Mouse (Mus musculus): ENCODE measurements around the gene Gm20662. TPM values are rescaled to one million over a fixed set of nuclear protein-coding genes. Genes with fewer than 3 reads are reported as not detected.

Gene Gm20662
- total RNA-seq, 2 experiments from 2014 or later = 1.2 to 2.4 TPM

DNA sequence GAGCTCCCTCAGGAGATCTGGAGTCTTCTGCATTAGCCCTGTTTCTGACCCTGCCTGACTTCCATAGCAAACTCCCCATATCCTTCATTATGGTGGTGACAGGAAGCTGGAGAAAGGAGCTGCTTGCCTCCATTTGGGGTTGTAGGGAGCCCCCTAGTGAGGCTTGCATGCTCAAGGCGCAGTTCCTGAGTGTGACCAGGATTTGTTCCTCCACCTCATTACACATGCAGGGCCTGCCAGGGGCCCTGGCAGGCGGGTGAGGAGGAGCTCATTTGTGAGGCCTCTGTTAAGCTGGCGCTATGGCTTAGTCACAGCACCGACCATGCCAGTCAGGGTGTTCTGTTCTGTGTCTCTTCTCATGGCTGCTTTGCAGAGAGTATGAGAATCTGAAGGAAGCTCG lies 34.3 kb upstream of the Gm20662 start:
- intact Hi-C loops (cut with DNase I) = loop anchor here (1.0 to 5.0 kb wide), 5 partner anchors 25 to 105 kb away; partner anchors contain the start of gene Amigo3
- peak; percentile 68 for TF ChIP-seq CTCF (IDR thresholded peaks at IDR 0.05)
- DNase-seq (ENCODE audit: extremely low spot score in 1 of 2, low spot score in 2 of 2) = peak; percentile 66 to 74
- H3K4me3 ChIP-seq = peak overlapping the region; percentile 24
- H3K27ac ChIP-seq = peak overlapping the region; percentile 95

- no peak for DNase-seq (ENCODE audit: extremely low spot score in 1 of 2, low spot score in 2 of 2)
- TF ChIP-seq CTCF (IDR thresholded peaks at IDR 0.05) = no peak
- Histone ChIP-seq H3K4me3 (no peak overlapping the region), H3K27ac (no peak overlapping the region)
- intact Hi-C loops (cut with DNase I) = loop anchor here (1.0 to 5.0 kb wide), 6 partner anchors 23 to 104 kb away; partner anchors contain the start of gene Amigo3
Measured at GRCm38 (mm10) chr9:107962916-107963315, 33.2 kb upstream of the Gm20662 start.

DNA sequence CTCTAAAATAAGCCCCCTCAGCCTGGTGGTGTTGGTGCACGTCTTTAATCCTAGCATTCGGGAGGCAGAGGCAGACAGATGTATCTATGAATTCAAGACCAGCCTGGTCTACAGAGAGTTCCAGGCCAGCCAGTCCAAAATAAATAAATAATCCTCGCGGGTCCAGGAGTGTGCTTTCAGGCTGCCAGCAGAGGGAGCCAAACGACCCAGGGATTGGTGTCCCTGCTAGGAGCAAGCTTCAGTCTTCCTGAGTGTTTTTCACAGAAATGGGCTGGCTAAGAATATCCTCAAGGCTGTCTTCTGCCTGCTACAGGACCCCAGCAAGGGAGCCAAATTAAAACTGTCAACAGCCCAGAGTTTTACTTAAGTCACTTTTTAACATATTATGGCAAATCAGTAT lies 32.4 kb upstream of the Gm20662 start:
- intact Hi-C loops (cut with DNase I) = loop anchor here (1.0 to 5.0 kb wide), 5 partner anchors 23 to 104 kb away; partner anchors contain the start of gene Amigo3
- peak; percentile 99 for TF ChIP-seq CTCF (IDR thresholded peaks at IDR 0.05)
- DNase-seq (ENCODE audit: extremely low spot score in 1 of 2, low spot score in 2 of 2) = peak; percentile 68 to 74
- Histone ChIP-seq H3K4me3 (no peak overlapping the region), H3K27ac (no peak overlapping the region)

DNA sequence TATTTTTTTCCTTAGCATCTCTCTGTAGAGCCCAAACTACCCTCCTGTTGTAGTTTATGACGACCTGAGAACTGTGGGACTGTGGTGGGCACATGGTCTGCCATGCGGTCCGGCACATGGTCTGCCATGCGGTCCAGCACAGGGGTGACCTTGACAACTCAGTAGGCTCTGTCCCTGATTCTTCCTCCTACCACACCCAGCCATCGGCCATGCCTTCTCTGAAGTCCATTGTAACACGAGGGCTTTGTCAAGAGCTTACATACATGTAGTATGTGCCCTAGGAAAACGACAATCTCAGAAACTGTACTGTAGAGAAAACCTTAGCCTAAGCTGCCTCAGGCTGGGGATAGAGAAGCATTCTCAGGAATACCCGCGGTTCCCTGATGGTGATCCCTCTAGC lies 31.5 kb upstream of the Gm20662 start:
- DNase-seq (ENCODE audit: extremely low spot score in 1 of 2, low spot score in 2 of 2) = no peak
- intact Hi-C loops (cut with DNase I) = loop anchor here (5.0 kb wide), 1 partner anchor 103 kb away; no protein-coding TSS in a partner anchor
- H3K4me3 ChIP-seq = no peak overlapping the region
- no peak overlapping the region for H3K27ac ChIP-seq
- no peak for TF ChIP-seq CTCF (IDR thresholded peaks at IDR 0.05)

GRCm38 (mm10) chr9:107966676-107967075 lies 29.5 kb upstream of the Gm20662 start:
- no peak for TF ChIP-seq CTCF (IDR thresholded peaks at IDR 0.05)
- Histone ChIP-seq H3K27ac (no peak overlapping the region), H3K4me3 (no peak overlapping the region)
- intact Hi-C loops (cut with DNase I) = no loop called here
- DNase-seq (ENCODE audit: extremely low spot score in 1 of 2, low spot score in 2 of 2) = no peak

GRCm38 (mm10) chr9:107967437-107967836 lies 28.7 kb upstream of the Gm20662 start:
- intact Hi-C loops (cut with DNase I) = no loop called here
- TF ChIP-seq CTCF (IDR thresholded peaks at IDR 0.05) = no peak
- DNase-seq (ENCODE audit: extremely low spot score in 1 of 2, low spot score in 2 of 2) = no peak
- Histone ChIP-seq H3K4me3 (no peak overlapping the region), H3K27ac (no peak overlapping the region)

GRCm38 (mm10) chr9:107968531-107968930 lies 27.6 kb upstream of the Gm20662 start:
- TF ChIP-seq CTCF (IDR thresholded peaks at IDR 0.05) = no peak

GRCm38 (mm10) chr9:107970311-107970710 lies 25.8 kb upstream of the Gm20662 start:
- TF ChIP-seq CTCF (IDR thresholded peaks at IDR 0.05) = no peak
- intact Hi-C loops (cut with DNase I) = no loop called here

More at GRCm38 (mm10) chr9:107968531-107968930, 27.6 kb upstream of the Gm20662 start:
- intact Hi-C loops (cut with DNase I) = no loop called here
- Histone ChIP-seq H3K27ac (no peak overlapping the region), H3K4me3 (no peak overlapping the region)
- DNase-seq (ENCODE audit: extremely low spot score in 1 of 2, low spot score in 2 of 2) = no peak

GRCm38 (mm10) chr9:107971690-107972541 lies 24.2 kb upstream of the Gm20662 start:
- no peak for DNase-seq (ENCODE audit: extremely low spot score in 1 of 2, low spot score in 2 of 2)
- no peak for TF ChIP-seq CTCF (IDR thresholded peaks at IDR 0.05)
- H3K4me3 ChIP-seq = no peak overlapping the region
- intact Hi-C loops (cut with DNase I) = no loop called here
- H3K27ac ChIP-seq = no peak overlapping the region

More at GRCm38 (mm10) chr9:107970311-107970710, 25.8 kb upstream of the Gm20662 start:
- DNase-seq (ENCODE audit: extremely low spot score in 1 of 2, low spot score in 2 of 2) = no peak
- Histone ChIP-seq H3K27ac (no peak overlapping the region), H3K4me3 (no peak overlapping the region)

DNA sequence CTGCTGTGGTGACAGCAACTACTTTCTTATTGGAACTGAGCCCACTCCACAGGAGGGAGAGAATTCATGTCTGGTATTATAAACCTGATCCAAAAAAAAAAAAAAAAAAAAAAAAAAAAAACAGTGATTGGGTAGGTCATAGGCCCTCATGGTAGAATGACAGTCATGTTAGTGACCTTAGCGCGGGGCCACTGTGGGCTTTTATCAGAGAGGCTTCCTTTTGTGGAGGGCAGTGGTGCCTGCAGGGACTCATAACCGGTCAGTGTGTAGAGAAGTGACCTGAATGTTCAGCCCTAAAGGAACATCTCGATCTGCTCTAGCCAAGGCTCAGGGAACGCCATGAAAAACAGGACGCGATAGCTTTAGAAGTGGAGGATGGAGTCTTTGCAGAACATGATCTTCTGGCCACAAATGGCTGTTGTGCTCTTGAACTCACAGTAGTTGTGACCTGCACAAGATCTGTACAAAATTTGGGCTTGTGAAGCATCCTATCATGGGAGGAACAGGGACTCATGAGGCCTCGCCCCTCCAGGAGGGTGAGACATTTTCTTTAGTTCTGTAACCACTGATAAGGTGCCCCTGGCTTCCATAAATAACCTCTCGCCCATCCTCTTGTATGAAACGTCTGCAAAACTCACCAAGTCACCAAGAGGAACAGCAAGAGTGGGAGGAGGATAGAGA lies 21.5 kb upstream of the Gm20662 start:
- TF ChIP-seq CTCF (IDR thresholded peaks at IDR 0.05) = no peak
- no peak overlapping the region for H3K4me3 ChIP-seq
- DNase-seq (ENCODE audit: extremely low spot score in 1 of 2, low spot score in 2 of 2) = no peak
- intact Hi-C loops (cut with DNase I) = no loop called here
- H3K27ac ChIP-seq = no peak overlapping the region

DNA sequence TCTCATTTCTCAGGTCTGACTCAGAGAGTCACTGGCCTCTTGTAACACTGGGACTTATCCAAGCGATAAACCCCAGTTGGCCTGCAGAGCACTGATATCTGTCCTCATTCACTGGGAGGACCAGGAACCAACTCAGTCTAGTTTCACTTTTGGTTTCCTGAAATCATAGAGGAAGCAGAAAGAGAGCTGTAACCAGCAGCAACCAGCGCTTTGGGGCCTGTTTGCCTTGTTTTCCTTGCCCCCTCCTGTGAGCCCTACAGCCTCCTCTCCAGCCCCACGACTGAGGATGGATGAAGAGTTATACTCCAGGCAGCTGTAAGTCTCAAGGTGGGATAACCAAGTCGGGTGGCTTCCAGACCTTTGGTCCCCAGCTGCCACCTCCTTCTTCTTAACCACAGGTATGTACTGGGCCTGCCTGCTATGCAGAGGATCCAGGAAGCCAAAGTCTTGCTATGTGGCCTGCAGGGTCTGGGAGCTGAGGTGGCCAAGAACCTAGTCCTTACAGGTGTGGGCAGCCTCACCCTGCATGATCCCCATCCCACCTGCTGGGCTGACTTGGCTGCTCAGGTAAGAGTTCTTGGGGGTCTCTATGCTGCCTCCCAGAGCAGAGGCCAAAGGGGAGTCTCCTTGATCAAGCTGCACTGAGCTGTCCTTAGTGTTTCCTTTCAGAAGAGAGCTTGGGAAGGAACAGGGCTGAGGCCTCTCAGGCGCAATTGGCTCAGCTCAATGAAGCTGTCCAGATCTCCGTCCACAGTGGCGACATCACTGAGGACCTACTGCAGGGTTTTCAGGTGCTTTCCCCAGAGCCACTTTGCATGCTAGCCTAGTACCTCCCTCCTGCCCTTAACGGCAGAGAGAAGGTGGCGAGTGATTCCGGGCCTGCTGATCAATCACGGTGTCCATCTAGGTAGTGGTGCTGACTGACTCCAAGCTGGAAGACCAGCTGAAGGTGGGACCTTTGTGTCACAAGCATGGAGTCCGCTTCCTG lies 20.5 kb upstream of the Gm20662 start, which contains the start of gene Uba7:
Gene Uba7, plus strand, starts transcription at position 107 of the 988 bp plus-strand sequence.
- intact Hi-C loops (cut with DNase I) = no loop called here
- TF ChIP-seq CTCF (IDR thresholded peaks at IDR 0.05) = no peak
- Histone ChIP-seq H3K4me3 (peak within 1 kb of the TSS; percentile 21), H3K27ac (peak within 1 kb of the TSS; percentile 59; the same call in 1 of the 2 replicates)
- DNase-seq (ENCODE audit: extremely low spot score in 1 of 2, low spot score in 2 of 2) = no peak

All from left cerebral cortex, adult 2 months (tissue).